Comparison of ENCODE assay signal across 19 mouse cellular contexts in genomic region chr11:103951106-103951505, GRCm38 (mm10). TPM values are rescaled to one million over a fixed set of nuclear protein-coding genes. Genes with fewer than 3 reads are reported as not detected.
DNase-seq lines count a peak whose midpoint lies in the region; ATAC-seq and TF ChIP-seq lines count a peak whose summit lies in the region.
"Had no signal": no experiment of that assay in that cellular context is flagged by ENCODE, and none has a peak within 500 bp of the region (broad histone marks: within the 10 kb centered on the region; RNA-seq: fewer than 3 reads in every experiment).

No protein-coding gene starts in this region.

- no peaks in the 10 kb centered on the region for H3K9me3 ChIP-seq in hindbrain, embryonic 13.5 days
- no peaks in the 10 kb centered on the region for H3K9me3 ChIP-seq in hindbrain, embryonic 12.5 days (replicated peaks)
- no peaks in the 10 kb centered on the region for H3K9me3 ChIP-seq in midbrain, embryonic 13.5 days
- H3K9me3 ChIP-seq in midbrain, embryonic 10.5 days (replicated peaks) = no peaks in the 10 kb centered on the region
- H3K9me3 ChIP-seq in CH12.LX (replicated peaks; ENCODE audit: low read length) = no peaks in the 10 kb centered on the region
- no peaks in the 10 kb centered on the region for H3K9me3 ChIP-seq in midbrain, embryonic 15.5 days
- H3K9me3 ChIP-seq: embryonic facial prominence, embryonic 13.5 days; limb, embryonic 10.5 days; liver, embryonic 15.5 days; midbrain, embryonic 12.5 days had no signal

- H3K9ac ChIP-seq in hindbrain, embryonic 13.5 days = no peak overlapping the region
- H3K9ac ChIP-seq in hindbrain, embryonic 12.5 days = no peak overlapping the region
- H3K9ac ChIP-seq in midbrain, embryonic 13.5 days (replicated peaks) = 0 out of 2 replicates have a peak overlapping the region, but pooled peaks have one; percentile 16
- H3K9ac ChIP-seq in CH12.LX (ENCODE audit: insufficient read depth, low read depth) = no peak overlapping the region
- H3K9ac ChIP-seq in midbrain, embryonic 15.5 days = no peak overlapping the region
- H3K9ac ChIP-seq: embryonic facial prominence, embryonic 13.5 days; liver, embryonic 15.5 days; midbrain, embryonic 12.5 days had no signal

- no peak for DNase-seq in midbrain, embryonic 10.5 days (ENCODE audit: low spot score)
- no peak for DNase-seq in CH12.LX (ENCODE audit: extremely low read depth)
- DNase-seq in spleen, postnatal 14 days (ENCODE audit: low spot score in 2 of 2) = no peak
- no peak for DNase-seq in spleen, adult 12 weeks (ENCODE audit: low spot score)
- DNase-seq: gastrocnemius, postnatal 36 days; kidney, adult 18-20 months; kidney, postnatal 14 days; lung, postnatal 14 days; retina, postnatal 1 day; spleen, adult 18-20 months had no signal

- WGBS in hindbrain, embryonic 13.5 days = 84% methylated on average over 7 of the region's 7 CpGs
- WGBS in hindbrain, embryonic 12.5 days = 88% methylated on average over 7 of the region's 7 CpGs
- 81% methylated on average over 7 of the region's 7 CpGs for whole genome bisulfite sequencing in midbrain, embryonic 13.5 days
- 86% methylated on average over 7 of the region's 7 CpGs for WGBS in midbrain, embryonic 10.5 days
- WGBS in midbrain, embryonic 15.5 days = 77% methylated on average over 7 of the region's 7 CpGs

- in situ Hi-C loops in CH12.LX (cut with MboI; ENCODE audit: low pct_ligation_motif_present, low pct_unique_long_range_greater_than_20kb, low sequenced_read_pairs) = no loop called here

- H3K4me3 ChIP-seq in hindbrain, embryonic 13.5 days = no peak overlapping the region
- no peak overlapping the region for H3K4me3 ChIP-seq in hindbrain, embryonic 12.5 days
- no peak overlapping the region for H3K4me3 ChIP-seq in midbrain, embryonic 13.5 days (replicated peaks)
- H3K4me3 ChIP-seq in midbrain, embryonic 10.5 days = no peak overlapping the region
- no peak overlapping the region for H3K4me3 ChIP-seq in CH12.LX (replicated peaks in 1 of 3; ENCODE audit: low read depth in 2 of 3, low read length in 2 of 3, poor library complexity in 1 of 3)
- H3K4me3 ChIP-seq in midbrain, embryonic 15.5 days = no peak overlapping the region
- H3K4me3 ChIP-seq: embryonic facial prominence, embryonic 13.5 days; limb, embryonic 10.5 days; liver, embryonic 15.5 days; midbrain, embryonic 12.5 days had no signal

- H3K4me1 ChIP-seq in hindbrain, embryonic 13.5 days (replicated peaks) = peaks cover 24% of the 10 kb centered on the region
- H3K4me1 ChIP-seq in hindbrain, embryonic 12.5 days = peaks cover 11% of the 10 kb centered on the region
- H3K4me1 ChIP-seq in midbrain, embryonic 13.5 days (replicated peaks) = peaks cover 25% of the 10 kb centered on the region
- peaks cover 22% of the 10 kb centered on the region for H3K4me1 ChIP-seq in midbrain, embryonic 10.5 days
- peaks cover 15 to 58% of the 10 kb centered on the region in 2 experiments for H3K4me1 ChIP-seq in CH12.LX (ENCODE audit: control insufficient read depth in 1 of 2, insufficient read depth in 2 of 2)
- H3K4me1 ChIP-seq in midbrain, embryonic 15.5 days = peaks cover 25% of the 10 kb centered on the region

- dilution Hi-C loops in CH12.LX (cut with MboI; ENCODE audit: extremely low pct_ligation_motif_present, extremely low pct_unique_long_range_greater_than_20kb, low sequenced_read_pairs) = no loop called here

- no peak overlapping the region for H3K27ac ChIP-seq in hindbrain, embryonic 13.5 days
- H3K27ac ChIP-seq in hindbrain, embryonic 12.5 days = no peak overlapping the region
- no peak overlapping the region for H3K27ac ChIP-seq in midbrain, embryonic 13.5 days
- H3K27ac ChIP-seq in midbrain, embryonic 10.5 days (replicated peaks) = no peak overlapping the region
- no peak overlapping the region for H3K27ac ChIP-seq in CH12.LX (ENCODE audit: insufficient read depth, low read depth)
- H3K27ac ChIP-seq in midbrain, embryonic 15.5 days = no peak overlapping the region
- H3K27ac ChIP-seq: embryonic facial prominence, embryonic 13.5 days; limb, embryonic 10.5 days; liver, embryonic 15.5 days; midbrain, embryonic 12.5 days had no signal

- TF ChIP-seq POLR2A in CH12.LX (IDR thresholded peaks at IDR 0.05; ENCODE audit: low read depth, low read length) = no peak

- H3K27me3 ChIP-seq in hindbrain, embryonic 13.5 days = no peaks in the 10 kb centered on the region
- H3K27me3 ChIP-seq in hindbrain, embryonic 12.5 days = no peaks in the 10 kb centered on the region
- H3K27me3 ChIP-seq in midbrain, embryonic 13.5 days = no peaks in the 10 kb centered on the region
- H3K27me3 ChIP-seq in midbrain, embryonic 10.5 days (ENCODE audit: low read depth, poor library complexity, severe bottlenecking) = no peaks in the 10 kb centered on the region
- no peaks in the 10 kb centered on the region for H3K27me3 ChIP-seq in CH12.LX (replicated peaks)
- H3K27me3 ChIP-seq in midbrain, embryonic 15.5 days (replicated peaks) = no peaks in the 10 kb centered on the region
- H3K27me3 ChIP-seq: embryonic facial prominence, embryonic 13.5 days; liver, embryonic 15.5 days; midbrain, embryonic 12.5 days had no signal

- no peak for TF ChIP-seq RAD21 in CH12.LX (IDR thresholded peaks at IDR 0.05; ENCODE audit: low read depth, low read length)

- no peak for TF ChIP-seq EP300 in CH12.LX (IDR thresholded peaks at IDR 0.05; ENCODE audit: low read length)

- no peak for ATAC-seq in hindbrain, embryonic 13.5 days (ENCODE audit: low FRiP score)
- ATAC-seq in hindbrain, embryonic 12.5 days (ENCODE audit: low FRiP score) = no peak
- no peak for ATAC-seq in midbrain, embryonic 13.5 days
- ATAC-seq in midbrain, embryonic 15.5 days (replicated peaks) = no peak

- H3K36me3 ChIP-seq in hindbrain, embryonic 13.5 days = 0 out of 2 replicates have a peak, but pooled peaks cover 5% of the 10 kb centered on the region
- no peaks in the 10 kb centered on the region for H3K36me3 ChIP-seq in hindbrain, embryonic 12.5 days
- 0 out of 2 replicates have a peak, but pooled peaks cover 3% of the 10 kb centered on the region for H3K36me3 ChIP-seq in midbrain, embryonic 13.5 days
- H3K36me3 ChIP-seq in midbrain, embryonic 10.5 days = peaks cover 11% of the 10 kb centered on the region
- peaks cover 0 to 44% of the 10 kb centered on the region in 2 experiments for H3K36me3 ChIP-seq in CH12.LX (replicated peaks in 1 of 2; ENCODE audit: control insufficient read depth in 1 of 2, insufficient read depth in 1 of 2, low read length in 1 of 2)
- H3K36me3 ChIP-seq in midbrain, embryonic 15.5 days (replicated peaks) = no peaks in the 10 kb centered on the region
- H3K36me3 ChIP-seq: embryonic facial prominence, embryonic 13.5 days; limb, embryonic 10.5 days; liver, embryonic 15.5 days; midbrain, embryonic 12.5 days had no signal

- TF ChIP-seq CTCF in CH12.LX (conservative IDR thresholded peaks at IDR 0.05 in 1 of 2, IDR thresholded peaks at IDR 0.05 in 1 of 2; ENCODE audit: low read depth in 2 of 2, low read length in 2 of 2) = no peak

- H3K79me2 ChIP-seq in CH12.LX (replicated peaks; ENCODE audit: control insufficient read depth, extremely low read depth, insufficient read depth, poor library complexity, severe bottlenecking) = peaks cover 24% of the 10 kb centered on the region

- H3K4me2 ChIP-seq in hindbrain, embryonic 13.5 days = peak overlapping the region; percentile 23
- H3K4me2 ChIP-seq in hindbrain, embryonic 12.5 days (replicated peaks) = no peak overlapping the region
- peak overlapping the region; percentile 67; the same call in 1 of the 2 replicates for H3K4me2 ChIP-seq in midbrain, embryonic 13.5 days (replicated peaks)
- H3K4me2 ChIP-seq in CH12.LX (ENCODE audit: insufficient read depth, low read depth, poor library complexity, severe bottlenecking) = no peak overlapping the region
- peak overlapping the region; percentile 68; the same call in 1 of the 2 replicates for H3K4me2 ChIP-seq in midbrain, embryonic 15.5 days
- H3K4me2 ChIP-seq: embryonic facial prominence, embryonic 13.5 days; heart, embryonic 11.5 days; midbrain, embryonic 12.5 days had no signal

TF ChIP-seq in CH12.LX, 34 proteins besides CTCF, POLR2A, EP300 and RAD21:
- TF ChIP-seq JUND (conservative IDR thresholded peaks at IDR 0.05; ENCODE audit: low read depth, low read length) = no peak
- TF ChIP-seq BHLHE40 (IDR thresholded peaks at IDR 0.05; ENCODE audit: low read depth, low read length) = 0 out of 2 replicates have a peak, but pooled peaks have one; percentile 33
- TF ChIP-seq MAX (IDR thresholded peaks at IDR 0.05; ENCODE audit: low read length) = no peak
TF ChIP-seq in CH12.LX: peak in this region for 1.

RNA-seq across cellular contexts. Expression of gene Nsf, which starts 2.8 kb away (rescaled TPM):
- 128 and 133 TPM in 2 replicates for polyA plus RNA-seq in hindbrain, embryonic 13.5 days (2015; fragmentation: Nextera tagmentation; extraction: Ambion mirVana)
- 81.7 and 85.7 TPM in 2 replicates for polyA plus RNA-seq in hindbrain, embryonic 12.5 days (2016; fragmentation: Nextera tagmentation; extraction: Ambion mirVana)
- polyA plus RNA-seq in midbrain, embryonic 13.5 days (2015; fragmentation: Nextera tagmentation; extraction: Ambion mirVana) = 113 and 138 TPM in 2 replicates
- 59.6 and 66.2 TPM in 2 replicates for polyA plus RNA-seq in midbrain, embryonic 10.5 days (2016; fragmentation: Nextera tagmentation; extraction: Ambion mirVana)
- total RNA-seq in CH12.LX (2012; rRNA removed) = 46.9 and 50.9 TPM in 2 replicates
- total RNA-seq in CH12.LX (2014; rRNA removed) = 48.1 and 50.0 TPM in 2 replicates
- polyA plus RNA-seq in CH12.LX (2012; ENCODE audit: insufficient read length, low read depth) = 95.0 and 99.3 TPM in 2 replicates
- 203 and 209 TPM in 2 replicates for polyA plus RNA-seq in midbrain, embryonic 15.5 days (2015; fragmentation: Nextera tagmentation; extraction: Ambion mirVana)

RNA-seq across cellular contexts. Expression of gene Arf2, which starts 15.4 kb away (rescaled TPM):
- polyA plus RNA-seq in hindbrain, embryonic 13.5 days (2015; fragmentation: Nextera tagmentation; extraction: Ambion mirVana) = 181 and 195 TPM in 2 replicates
- 140 and 145 TPM in 2 replicates for polyA plus RNA-seq in hindbrain, embryonic 12.5 days (2016; fragmentation: Nextera tagmentation; extraction: Ambion mirVana)
- polyA plus RNA-seq in midbrain, embryonic 13.5 days (2015; fragmentation: Nextera tagmentation; extraction: Ambion mirVana) = 195 and 211 TPM in 2 replicates
- polyA plus RNA-seq in midbrain, embryonic 10.5 days (2016; fragmentation: Nextera tagmentation; extraction: Ambion mirVana) = 106 and 132 TPM in 2 replicates
- total RNA-seq in CH12.LX (2012; rRNA removed) (13.3 and 16.8 TPM in 2 replicates), CH12.LX (2014; rRNA removed) (24.7 and 27.8 TPM in 2 replicates)
- 14.9 and 25.2 TPM in 2 replicates for polyA plus RNA-seq in CH12.LX (2012; ENCODE audit: insufficient read length, low read depth)
- polyA plus RNA-seq in midbrain, embryonic 15.5 days (2015; fragmentation: Nextera tagmentation; extraction: Ambion mirVana) = 223 and 225 TPM in 2 replicates

Comparison
In these comparisons a context has a peak if more than half of its experiments do, and no peak if none do; other contexts are left out.
1. H3K4me2 ChIP-seq: peak in hindbrain, embryonic 13.5 days (single experiment), midbrain, embryonic 13.5 days (single experiment) and midbrain, embryonic 15.5 days (single experiment); none in hindbrain, embryonic 12.5 days (single experiment) and CH12.LX (single experiment).